Mouse (Mus musculus) heart, adult 2 months (tissue): ENCODE results near the gene Syp. TPM values are rescaled to one million over a fixed set of nuclear protein-coding genes. Genes with fewer than 3 reads are reported as not detected.

ENCODE experiments used
- DNase-seq, 2 experiments: peaks; one replicate each; pipeline ENCODE4 v3.0.0; 2021
- H3K27ac ChIP-seq: fragments of 200-600 bp; 2 replicates; pipeline ENCODE4 v1.8.1; 2022
- H3K27me3 ChIP-seq: fragments of 200-500 bp; 2 replicates; pipeline ENCODE4 v1.6.1; 2012; ENCODE audit warnings: mild to moderate bottlenecking, low read length, inconsistent platforms, mixed read lengths; ENCODE audit not compliant: control insufficient read depth, insufficient read depth
- H3K36me3 ChIP-seq: fragments of 200-500 bp; 2 replicates; pipeline ENCODE4 v1.6.1; 2012; ENCODE audit warnings: low read length, inconsistent platforms; ENCODE audit not compliant: control insufficient read depth, insufficient read depth
- H3K4me1 ChIP-seq: fragments of 200-500 bp; 2 replicates; pipeline ENCODE4 v1.6.1; 2011; ENCODE audit warnings: low read length; ENCODE audit not compliant: control insufficient read depth, insufficient read depth
- H3K4me3 ChIP-seq: fragments of 200-600 bp; 2 replicates; pipeline ENCODE4 v1.8.1; 2022
- H3K79me2 ChIP-seq: fragments of 200-500 bp; replicated peaks from 2 replicates; pipeline ENCODE4 v1.6.1; 2012; ENCODE audit warnings: mild to moderate bottlenecking, inconsistent platforms, low read length, moderate library complexity, mixed read lengths; ENCODE audit not compliant: control insufficient read depth, insufficient read depth
- H3K9ac ChIP-seq: fragments of 200-500 bp; 2 replicates; pipeline ENCODE4 v1.6.1; 2012; ENCODE audit warnings: low read depth, mild to moderate bottlenecking, control low read depth, inconsistent platforms, low read length, mixed read lengths
- CTCF ChIP-seq: fragments of 200-600 bp; IDR thresholded peaks from 2 replicates; pipeline ENCODE4 v1.8.1; 2022; ENCODE audit warnings: antibody characterized with exemption, mild to moderate bottlenecking, moderate library complexity
- EP300 ChIP-seq: fragments of 200-500 bp; IDR thresholded peaks from 2 replicates; pipeline ENCODE4 v1.6.1; 2011; ENCODE audit warnings: low read depth, low read length, control low read depth; ENCODE audit not compliant: insufficient read depth
- POLR2A ChIP-seq: fragments of 200-500 bp; IDR thresholded peaks from 2 replicates; pipeline ENCODE4 v1.6.1; 2011; ENCODE audit warnings: mild to moderate bottlenecking, low read depth, low read length, control low read depth; ENCODE audit not compliant: insufficient read depth
- WGBS: fragments of 180-500 bp; shearing (Covaris S2); methylation state at CpG from one replicate; pipeline ENCODE4 v1.1.7; 2018; 5-methylcytosine and 5-hydroxymethylcytosine counted together
- intact Hi-C: fragments of 180-260 bp; cut with DNase I; formaldehyde crosslinking; loops from one replicate; pipeline ENCODE4 v1.15.1; 2025
- polyA plus RNA-seq: library from polyadenylated mRNA; depleted of rRNA; stranded (reverse); fragments of >200 nt; gene quantifications from 2 replicates; pipeline ENCODE4 v1.2.3, GENCODE M21; 2012
- total RNA-seq, 2 experiments: library from RNA; stranded (reverse); gene quantifications; 2 replicates each; pipeline ENCODE4 v1.2.3; 2021

Syp gene
- total and polyA plus RNA-seq, 3 experiments, result 2.6 to 4.2 (median 3.4) TPM

GRCm38 (mm10) chrX:7658031-7658784 lies 19.9 kb downstream of the Syp start:
- peak; percentile 67 to 77 for DNase-seq
- intact Hi-C loops, result no loop called here
- Histone ChIP-seq H3K27ac (peak overlapping the region; percentile 87), H3K4me3 (peak overlapping the region; percentile 56), H3K79me2 (no peaks in the 10 kb centered on the region), H3K9ac (peak overlapping the region; percentile 85), H3K36me3 (peaks cover 16% of the 10 kb centered on the region), H3K27me3 (no peaks in the 10 kb centered on the region), H3K4me1 (peaks cover 6% of the 10 kb centered on the region)
- TF ChIP-seq POLR2A, result peak; percentile 81
- no peak for TF ChIP-seq EP300
- TF ChIP-seq CTCF, result no peak
- 21% methylated on average over 15 of the region's 15 CpGs for WGBS

GRCm38 (mm10) chrX:7658785-7659589 lies 20.7 kb downstream of the Syp start:
- no peaks in the 10 kb centered on the region for H3K79me2 ChIP-seq
- H3K27me3 ChIP-seq, result no peaks in the 10 kb centered on the region
- peaks cover 18% of the 10 kb centered on the region for H3K36me3 ChIP-seq
- DNase-seq, result peak in 1 of 2 experiments; percentile 70
- peak overlapping the region; percentile 87 for H3K27ac ChIP-seq
- TF ChIP-seq POLR2A (no peak), EP300 (0 out of 2 replicates have a peak, but pooled peaks have one; percentile 46), CTCF (no peak)
- intact Hi-C loops, result no loop called here
- peak overlapping the region; percentile 56; the same call in 1 of the 2 replicates for H3K4me3 ChIP-seq
- peaks cover 9% of the 10 kb centered on the region for H3K4me1 ChIP-seq
- H3K9ac ChIP-seq, result peak overlapping the region; percentile 42
- 43% methylated on average over 11 of the region's 11 CpGs for WGBS

- intact Hi-C loops, result no loop called here
- WGBS, result 43% methylated on average over 4 of the region's 4 CpGs
- no peaks in the 10 kb centered on the region for H3K79me2 ChIP-seq
- no peak overlapping the region for H3K4me3 ChIP-seq
- peaks cover 27% of the 10 kb centered on the region for H3K36me3 ChIP-seq
- peak overlapping the region; percentile 70 for H3K27ac ChIP-seq
- peak overlapping the region; percentile 10; the same call in 1 of the 2 replicates for H3K9ac ChIP-seq
- H3K4me1 ChIP-seq, result peaks cover 11% of the 10 kb centered on the region
- TF ChIP-seq POLR2A (no peak), CTCF (no peak), EP300 (no peak)
- DNase-seq, result peak in 1 of 2 experiments; percentile 14
- no peaks in the 10 kb centered on the region for H3K27me3 ChIP-seq
These were observed 22.8 kb downstream of the Syp start for GRCm38 (mm10) chrX:7661086-7661485.

- WGBS, result 53% methylated on average over 3 of the region's 3 CpGs
- no peak overlapping the region for H3K4me3 ChIP-seq
- DNase-seq, result no peak
- TF ChIP-seq EP300 (no peak), POLR2A (no peak), CTCF (no peak)
- H3K36me3 ChIP-seq, result peaks cover 28% of the 10 kb centered on the region
- H3K27me3 ChIP-seq, result no peaks in the 10 kb centered on the region
- H3K79me2 ChIP-seq, result no peaks in the 10 kb centered on the region
- peaks cover 11% of the 10 kb centered on the region for H3K4me1 ChIP-seq
- H3K27ac ChIP-seq, result peak overlapping the region; percentile 82
- intact Hi-C loops, result no loop called here
- H3K9ac ChIP-seq, result no peak overlapping the region
These were observed 24.7 kb downstream of the Syp start for GRCm38 (mm10) chrX:7662936-7663335.

- H3K79me2 ChIP-seq, result no peaks in the 10 kb centered on the region
- peaks cover 8% of the 10 kb centered on the region for H3K4me1 ChIP-seq
- no peaks in the 10 kb centered on the region for H3K27me3 ChIP-seq
- H3K9ac ChIP-seq, result no peak overlapping the region
- H3K36me3 ChIP-seq, result peaks cover 25% of the 10 kb centered on the region
- TF ChIP-seq CTCF (no peak), POLR2A (0 out of 2 replicates have a peak, but pooled peaks have one; percentile 25), EP300 (peak; percentile 74; the same call in 1 of the 2 replicates)
- 66% methylated on average over 11 of the region's 11 CpGs for WGBS
- DNase-seq, result peak in 1 of 2 experiments; percentile 73
- no peak overlapping the region for H3K4me3 ChIP-seq
- intact Hi-C loops, result no loop called here
- peak overlapping the region; percentile 82 for H3K27ac ChIP-seq
These were observed 26.5 kb downstream of the Syp start for GRCm38 (mm10) chrX:7664791-7665190.
